Mouse (Mus musculus) G1E (cell line): Measurements from ENCODE around the gene Enah.

Source experiments
- CTCF ChIP-seq: IDR thresholded peaks from 2 replicates; pipeline ENCODE4 v1.5.1; 2012; ENCODE audit warnings: low read depth, low read length, inconsistent platforms, mixed read lengths
- GATA1 ChIP-seq: IDR thresholded peaks from 2 replicates; pipeline ENCODE4 v1.6.1; 2012; ENCODE audit warnings: borderline replicate concordance, low read length, inconsistent platforms, mixed read lengths

DNA sequence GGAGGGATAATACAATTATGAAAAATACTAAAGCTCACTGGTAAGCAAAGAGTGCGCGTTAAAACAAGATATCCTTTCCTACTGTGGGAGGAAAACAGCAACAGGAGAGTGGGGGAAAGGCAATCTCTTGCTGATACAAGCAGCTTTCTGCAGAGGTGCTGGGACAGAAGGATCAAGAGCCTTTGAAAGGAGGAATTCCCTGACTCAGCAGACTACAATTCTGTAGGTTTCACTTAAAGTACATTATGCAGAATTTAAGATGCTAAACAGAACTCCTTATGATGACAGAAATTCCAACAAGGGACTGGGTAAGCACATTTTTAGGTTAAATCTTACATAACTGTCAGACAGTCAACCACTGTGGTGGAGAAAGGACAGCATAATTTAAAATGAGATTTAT is 31.4 kb downstream of the Enah start:
- TF ChIP-seq CTCF = no peak
- TF ChIP-seq GATA1 = no peak
